Mouse (Mus musculus) limb, embryonic 12.5 days (tissue): ENCODE data around the gene Pax2. TPM values are rescaled to one million over a fixed set of nuclear protein-coding genes. Genes with fewer than 3 reads are reported as not detected.
A peak's percentile ranks its signal among the peaks of the same experiment; 100 is the strongest.

ENCODE experiments used
- ATAC-seq: fragments of 200-750 bp; cut with Nextera tagmentation; 2 replicates; pipeline ENCODE4 v1.8.0; 2017; ENCODE audit warnings: low read depth, moderate TSS enrichment; ENCODE audit not compliant: insufficient number of reproducible peaks, insufficient read depth, low FRiP score, low TSS enrichment
- H3K27ac ChIP-seq: fragments of 300-500 bp; sonication (generic); 2 replicates; pipeline ENCODE4 v1.5.1; 2016; ENCODE audit warnings: mild to moderate bottlenecking, moderate library complexity
- H3K27me3 ChIP-seq: fragments of 300-500 bp; sonication (generic); 2 replicates; pipeline ENCODE4 v1.6.1; 2016; ENCODE audit warnings: mild to moderate bottlenecking, moderate library complexity
- H3K36me3 ChIP-seq: fragments of 300-500 bp; sonication (generic); 2 replicates; pipeline ENCODE4 v1.6.1; 2016; ENCODE audit warnings: mild to moderate bottlenecking, moderate library complexity
- H3K4me1 ChIP-seq: fragments of 300-500 bp; sonication (generic); replicated peaks from 2 replicates; pipeline ENCODE4 v1.6.1; 2016
- H3K4me2 ChIP-seq: fragments of 300-500 bp; sonication (generic); 2 replicates; pipeline ENCODE4 v1.6.1; 2016; ENCODE audit warnings: mild to moderate bottlenecking, moderate library complexity
- H3K4me3 ChIP-seq: fragments of 300-500 bp; sonication (generic); replicated peaks from 2 replicates; pipeline ENCODE4 v1.5.1; 2016; ENCODE audit warnings: mild to moderate bottlenecking
- H3K9ac ChIP-seq: fragments of 300-500 bp; sonication (generic); replicated peaks from 2 replicates; pipeline ENCODE4 v1.6.1; 2016; ENCODE audit warnings: mild to moderate bottlenecking, moderate library complexity
- H3K9me3 ChIP-seq: fragments of 300-500 bp; sonication (generic); 2 replicates; pipeline ENCODE4 v1.6.1; 2016; ENCODE audit warnings: mild to moderate bottlenecking, moderate library complexity
- WGBS: fragments of 180-500 bp; shearing (Covaris S2); methylation state at CpG from one replicate; pipeline ENCODE4 v1.1.7; 2016; 5-methylcytosine and 5-hydroxymethylcytosine counted together
- polyA plus RNA-seq: library from polyadenylated mRNA; unstranded; fragments of >200 nt; fragmentation: Nextera tagmentation; extraction: Ambion mirVana; gene quantifications from 2 replicates; pipeline ENCODE4 v1.2.1, GENCODE M21; 2016

Pax2 gene
- polyA plus RNA-seq, 1 experiment from 2014 or later: not detected

DNA sequence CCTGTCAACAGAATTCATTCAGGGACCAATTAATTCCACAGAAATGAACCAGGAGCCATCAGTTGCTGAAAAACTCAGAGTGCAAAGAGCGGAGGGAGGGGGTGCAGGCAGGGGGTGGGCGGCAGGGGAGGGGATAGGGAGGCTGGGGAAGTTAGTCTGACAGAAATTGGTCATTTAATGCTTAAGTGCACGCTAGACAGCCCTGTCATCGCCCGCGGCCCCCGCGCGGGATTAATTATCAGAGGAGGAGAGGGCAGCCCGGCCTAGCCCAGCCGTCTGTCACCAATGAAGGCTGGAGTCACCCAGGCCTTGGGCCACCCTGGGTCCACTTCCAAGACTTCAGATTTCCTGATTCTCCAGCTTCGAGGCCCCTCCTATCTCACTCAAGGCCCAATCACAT is 93.6 kb downstream of the Pax2 start:
- Histone ChIP-seq H3K27ac (no peak overlapping the region), H3K9ac (no peak overlapping the region), H3K4me3 (no peak overlapping the region), H3K9me3 (no peaks in the 10 kb centered on the region), H3K4me1 (no peaks in the 10 kb centered on the region), H3K36me3 (no peaks in the 10 kb centered on the region), H3K4me2 (no peak overlapping the region), H3K27me3 (peaks cover 32% of the 10 kb centered on the region; the same call in 1 of the 2 replicates)
- 70% methylated on average over 12 of the region's 12 CpGs for WGBS
- ATAC-seq: no peak

DNA sequence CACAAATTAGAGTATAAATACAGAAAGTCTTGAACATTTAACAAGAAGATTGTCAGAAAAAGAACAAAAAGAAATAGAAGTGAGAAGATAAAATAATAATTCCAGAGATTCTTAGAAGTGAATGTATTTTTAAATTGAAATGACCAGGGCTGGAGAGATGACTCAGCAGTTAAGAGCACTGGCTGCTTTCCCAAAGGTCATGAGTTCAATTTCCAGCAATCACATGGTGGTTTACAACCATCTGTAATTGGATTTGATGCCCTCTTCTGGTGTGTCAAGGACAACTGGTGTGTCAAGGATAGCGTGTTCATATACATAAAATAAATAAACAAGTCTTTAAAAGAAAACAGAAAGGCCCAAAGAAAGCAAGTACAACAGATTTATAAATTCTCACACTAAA is 102.8 kb downstream of the Pax2 start:
- Histone ChIP-seq H3K4me3 (no peak overlapping the region), H3K9ac (no peak overlapping the region), H3K27ac (no peak overlapping the region), H3K4me2 (no peak overlapping the region), H3K9me3 (peaks cover 8% of the 10 kb centered on the region; the same call in 1 of the 2 replicates), H3K36me3 (no peaks in the 10 kb centered on the region), H3K4me1 (no peaks in the 10 kb centered on the region), H3K27me3 (0 out of 2 replicates have a peak, but pooled peaks cover 5% of the 10 kb centered on the region)
- no peak for ATAC-seq
- 97% methylated on average over 1 of the region's 1 CpGs for WGBS

DNA sequence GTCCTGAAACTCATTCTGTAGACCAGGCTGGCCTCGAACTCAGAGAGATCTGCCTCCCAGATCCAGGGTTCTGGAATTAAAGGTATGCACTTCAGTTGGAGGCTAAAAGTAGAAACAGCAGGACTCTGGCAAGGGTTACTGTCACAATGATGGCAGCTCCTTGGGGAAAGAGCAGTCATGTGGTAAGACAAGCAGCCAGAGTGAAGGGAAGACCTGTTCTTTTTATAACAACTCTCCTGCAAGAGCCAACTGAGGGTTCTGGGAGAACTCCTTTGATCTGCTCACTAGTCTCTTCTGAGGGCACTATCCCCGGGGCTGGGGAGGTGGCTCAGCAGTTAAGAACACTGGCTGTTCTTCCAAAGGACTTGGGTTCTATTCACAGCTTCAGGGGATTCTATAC is 112.9 kb downstream of the Pax2 start:
- no peak overlapping the region for H3K9ac ChIP-seq
- WGBS: 44% methylated on average over 2 of the region's 2 CpGs
- no peaks in the 10 kb centered on the region for H3K4me1 ChIP-seq
- H3K4me3 ChIP-seq: no peak overlapping the region
- no peaks in the 10 kb centered on the region for H3K9me3 ChIP-seq
- no peak for ATAC-seq
- H3K36me3 ChIP-seq: no peaks in the 10 kb centered on the region
- H3K4me2 ChIP-seq: no peak overlapping the region
- H3K27ac ChIP-seq: no peak overlapping the region
- H3K27me3 ChIP-seq: peaks cover 32% of the 10 kb centered on the region

DNA sequence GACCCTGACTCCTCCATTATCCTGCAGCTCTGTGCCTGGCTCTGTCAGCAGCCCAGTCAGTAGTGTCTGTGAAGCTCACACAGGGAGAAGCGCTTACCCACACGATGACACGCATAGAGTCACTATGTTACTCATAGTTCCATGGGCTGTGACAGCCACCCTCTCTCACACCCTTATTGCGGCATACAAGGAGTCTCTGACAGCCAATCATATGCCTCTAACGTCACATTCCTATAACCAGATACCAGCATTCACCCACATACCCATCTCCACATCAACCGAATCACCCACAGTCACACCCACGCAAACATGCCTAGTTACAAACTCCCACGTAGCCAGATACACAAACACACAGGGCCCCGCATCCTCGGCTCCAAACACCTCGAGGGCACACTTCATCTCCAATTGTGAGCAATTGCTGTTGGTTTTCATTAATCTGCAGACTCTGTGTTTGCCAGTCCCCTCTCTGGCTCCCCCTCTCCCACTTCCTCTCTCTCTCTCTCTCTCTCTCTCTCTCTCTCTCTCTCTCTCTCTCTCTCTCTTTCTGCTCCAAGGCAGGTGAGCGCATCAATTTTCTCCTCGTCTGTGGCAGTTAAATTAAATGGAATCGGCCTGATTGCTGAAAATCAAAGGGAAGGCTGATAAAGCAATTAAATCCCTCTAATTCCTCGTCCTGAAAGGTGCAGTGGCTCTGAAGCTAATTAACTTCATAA is 118.5 kb downstream of the Pax2 start:
- Histone ChIP-seq H3K4me2 (no peak overlapping the region), H3K4me3 (no peak overlapping the region), H3K4me1 (no peaks in the 10 kb centered on the region), H3K36me3 (no peaks in the 10 kb centered on the region), H3K9ac (no peak overlapping the region), H3K27ac (no peak overlapping the region), H3K9me3 (no peaks in the 10 kb centered on the region), H3K27me3 (peaks cover 36% of the 10 kb centered on the region)
- no peak for ATAC-seq
- WGBS: 57% methylated on average over 15 of the region's 15 CpGs

DNA sequence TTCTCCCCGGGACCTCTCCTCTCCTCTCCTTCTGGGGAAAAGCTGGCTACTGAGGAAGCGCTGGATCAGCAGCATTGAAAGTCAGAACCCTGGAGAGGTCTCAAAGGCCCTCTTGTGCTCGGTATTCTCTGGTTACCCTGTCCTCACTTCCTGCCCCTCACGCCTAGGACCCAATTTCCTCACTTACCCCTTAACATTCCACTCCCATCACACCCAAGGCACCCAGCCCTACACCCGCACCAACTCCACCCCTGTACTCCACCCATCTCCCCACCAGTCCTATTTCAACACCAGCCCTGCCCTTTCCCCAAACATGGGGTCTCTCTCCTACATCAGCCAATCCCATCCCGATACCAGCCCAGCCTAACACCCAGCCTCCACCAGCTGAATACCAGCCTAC is 119.1 kb downstream of the Pax2 start:
- 20% methylated on average over 6 of the region's 6 CpGs for WGBS
- Histone ChIP-seq H3K9me3 (no peaks in the 10 kb centered on the region), H3K4me2 (no peak overlapping the region), H3K9ac (no peak overlapping the region), H3K36me3 (no peaks in the 10 kb centered on the region), H3K4me1 (no peaks in the 10 kb centered on the region), H3K27ac (no peak overlapping the region), H3K27me3 (peaks cover 41% of the 10 kb centered on the region), H3K4me3 (no peak overlapping the region)
- no peak for ATAC-seq

DNA sequence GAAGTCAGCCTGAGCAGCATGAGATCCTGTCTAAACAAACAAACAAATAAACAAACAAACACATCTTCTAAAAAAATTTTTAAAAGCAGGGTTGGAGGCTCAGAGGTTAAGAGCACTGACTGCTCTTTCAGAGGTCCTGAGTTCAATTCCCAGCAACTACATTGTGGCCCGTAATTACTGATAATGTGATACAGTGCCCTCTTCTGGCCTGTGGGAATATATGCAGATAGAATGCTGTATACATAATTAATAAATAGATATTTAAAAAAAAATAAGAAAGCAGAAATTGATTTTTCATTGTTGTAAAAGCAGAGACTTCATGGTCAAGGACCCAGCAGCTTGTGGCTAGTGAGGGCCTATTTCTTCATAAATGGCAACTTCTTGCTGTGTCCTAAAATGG is 119.9 kb downstream of the Pax2 start:
- H3K27me3 ChIP-seq: peaks cover 45% of the 10 kb centered on the region
- no peaks in the 10 kb centered on the region for H3K36me3 ChIP-seq
- H3K9me3 ChIP-seq: no peaks in the 10 kb centered on the region
- no peak overlapping the region for H3K27ac ChIP-seq
- H3K4me2 ChIP-seq: no peak overlapping the region
- ATAC-seq: no peak
- H3K9ac ChIP-seq: no peak overlapping the region
- no peak overlapping the region for H3K4me3 ChIP-seq
- H3K4me1 ChIP-seq: no peaks in the 10 kb centered on the region
- 83% methylated on average over 1 of the region's 1 CpGs for WGBS

DNA sequence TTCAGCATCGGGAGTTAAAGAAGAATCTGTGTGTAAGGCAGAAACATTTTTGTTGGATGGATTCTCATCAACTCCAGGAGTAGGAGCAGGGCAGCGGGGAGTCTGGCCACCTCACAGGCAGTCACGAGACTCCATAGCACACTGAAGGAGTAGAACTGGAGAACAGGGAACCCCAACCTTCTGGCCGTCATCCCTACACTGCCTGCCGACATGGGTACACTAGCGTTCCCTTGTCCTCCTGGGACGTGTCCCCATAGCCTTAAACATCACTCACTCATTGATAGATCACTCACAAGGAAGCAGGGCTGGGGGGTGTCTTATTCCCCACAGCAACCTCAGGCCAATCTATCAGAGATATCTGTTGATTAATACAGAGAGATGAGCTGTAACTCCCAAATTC is 120.7 kb downstream of the Pax2 start:
- H3K9ac ChIP-seq: no peak overlapping the region
- H3K4me3 ChIP-seq: no peak overlapping the region
- no peaks in the 10 kb centered on the region for H3K9me3 ChIP-seq
- H3K27me3 ChIP-seq: peaks cover 52% of the 10 kb centered on the region
- no peak for ATAC-seq
- H3K4me2 ChIP-seq: no peak overlapping the region
- no peaks in the 10 kb centered on the region for H3K36me3 ChIP-seq
- 83% methylated on average over 7 of the region's 7 CpGs for WGBS
- no peak overlapping the region for H3K27ac ChIP-seq
- peaks cover under 1% of the 10 kb centered on the region; the same call in 1 of the 2 replicates for H3K4me1 ChIP-seq

DNA sequence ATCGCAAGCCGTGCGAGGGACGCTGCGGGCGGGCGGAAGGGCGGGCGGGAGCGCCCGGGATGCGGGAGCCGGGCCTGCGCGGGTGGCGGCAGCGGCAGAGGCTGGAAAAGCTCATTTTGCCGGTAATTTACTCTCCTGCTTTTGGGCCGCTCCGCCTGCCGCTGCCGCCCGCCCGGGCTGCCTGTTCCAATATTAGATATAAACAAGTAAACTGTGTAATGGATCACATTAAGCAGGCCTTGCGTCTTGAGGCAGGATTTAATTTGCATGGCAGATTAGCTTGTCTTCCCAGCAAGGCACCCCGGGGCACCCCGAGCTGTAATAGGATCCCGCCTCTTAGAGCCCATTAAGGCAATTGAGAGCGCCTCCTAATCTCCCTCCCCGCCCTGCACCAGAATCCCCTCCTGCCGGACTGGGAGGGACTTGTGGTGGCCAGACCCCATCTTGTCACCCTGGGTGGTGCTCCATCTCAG is 126.7 kb downstream of the Pax2 start:
- ATAC-seq: no peak
- peaks cover 40% of the 10 kb centered on the region for H3K4me1 ChIP-seq
- under 1% methylated on average over 31 of the region's 31 CpGs for WGBS
- H3K4me3 ChIP-seq: peak overlapping the region; percentile 39
- peak overlapping the region; percentile 70 for H3K4me2 ChIP-seq
- H3K9me3 ChIP-seq: no peaks in the 10 kb centered on the region
- H3K27me3 ChIP-seq: peaks cover 76% of the 10 kb centered on the region
- H3K27ac ChIP-seq: 0 out of 2 replicates have a peak overlapping the region, but pooled peaks have one; percentile 47
- H3K36me3 ChIP-seq: no peaks in the 10 kb centered on the region
- H3K9ac ChIP-seq: peak overlapping the region; percentile 59

DNA sequence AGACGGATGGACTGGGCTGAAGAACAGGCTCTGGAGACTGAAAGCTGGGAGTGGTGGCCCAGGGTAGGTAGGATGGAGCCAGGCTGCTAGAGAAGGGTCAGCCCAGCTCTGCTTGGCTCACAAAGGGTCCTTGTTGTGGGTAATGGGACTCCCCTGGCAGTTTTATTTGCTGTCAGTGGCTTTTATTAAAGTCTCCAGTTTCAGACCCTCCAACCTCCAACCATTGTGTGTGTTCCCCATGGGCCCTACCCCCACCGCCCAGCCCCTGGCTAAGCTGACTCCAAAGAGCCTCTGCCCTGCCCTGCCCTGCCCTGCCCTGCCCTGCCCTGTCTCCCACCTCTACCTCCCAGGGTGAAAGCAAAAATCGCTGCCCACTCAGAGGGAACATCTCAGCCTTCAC is 128.5 kb downstream of the Pax2 start:
- ATAC-seq: peak; percentile 61; the same call in 1 of the 2 replicates
- Histone ChIP-seq H3K4me2 (no peak overlapping the region), H3K9ac (no peak overlapping the region), H3K4me1 (peaks cover 41% of the 10 kb centered on the region), H3K9me3 (no peaks in the 10 kb centered on the region), H3K4me3 (no peak overlapping the region), H3K27me3 (peaks cover 76% of the 10 kb centered on the region), H3K36me3 (no peaks in the 10 kb centered on the region), H3K27ac (no peak overlapping the region)
- WGBS: 8% methylated on average over 3 of the region's 3 CpGs

DNA sequence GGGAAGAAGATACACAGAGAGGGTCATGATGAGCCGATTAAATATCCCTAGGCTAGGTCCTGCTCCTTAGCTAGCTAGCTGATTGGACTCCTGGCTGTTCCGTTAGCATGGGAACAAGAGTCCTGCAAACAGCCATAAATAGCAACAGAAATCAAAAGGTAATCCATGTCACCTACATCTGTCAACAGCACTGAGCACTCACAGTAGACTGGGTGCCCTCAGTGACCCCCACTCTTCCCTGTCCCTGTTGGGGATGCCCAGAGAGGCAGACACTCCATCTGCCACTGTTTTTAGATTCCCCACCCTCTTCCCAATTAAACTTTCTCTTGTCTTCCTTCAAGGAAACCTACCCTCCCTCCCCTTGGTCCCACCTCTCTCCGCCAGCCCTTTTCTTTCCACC is 130.6 kb downstream of the Pax2 start:
- H3K9me3 ChIP-seq: no peaks in the 10 kb centered on the region
- WGBS: 26% methylated on average over 3 of the region's 3 CpGs
- no peak overlapping the region for H3K4me3 ChIP-seq
- peaks cover 49% of the 10 kb centered on the region for H3K4me1 ChIP-seq
- no peak for ATAC-seq
- H3K27ac ChIP-seq: no peak overlapping the region
- H3K36me3 ChIP-seq: no peaks in the 10 kb centered on the region
- peaks cover 63% of the 10 kb centered on the region for H3K27me3 ChIP-seq
- no peak overlapping the region for H3K4me2 ChIP-seq
- H3K9ac ChIP-seq: no peak overlapping the region
